Mouse (Mus musculus): ENCODE measurements around the gene Atf5.

Atf5 gene

DNA sequence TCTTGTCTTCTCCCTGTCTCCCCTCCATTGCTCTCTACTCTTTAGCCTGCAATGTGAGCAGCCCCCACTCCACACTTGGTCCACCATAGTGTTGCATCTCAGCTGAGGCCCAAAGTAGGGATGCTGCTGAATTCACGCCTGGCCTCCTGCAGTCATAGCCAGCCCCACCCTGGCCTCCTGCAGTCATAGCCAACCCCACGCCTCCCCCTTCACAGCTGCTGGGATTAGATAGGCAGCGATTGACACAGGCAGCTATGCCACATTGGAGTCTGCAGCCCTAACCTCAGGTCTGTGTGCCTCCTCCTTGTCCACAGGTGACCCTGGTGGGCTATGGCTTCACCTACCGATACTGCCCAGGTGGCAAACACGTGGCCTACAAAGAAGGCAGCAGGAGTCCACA lies 48.3 kb downstream of the Atf5 start:
- DNase-seq (ENCODE audit: low spot score), result no peak
